Mouse (Mus musculus) MEL (cell line): ENCODE data around the gene Olfr877.

Source experiments
- BHLHE40 ChIP-seq: IDR thresholded peaks from 2 replicates; pipeline ENCODE4 v1.6.1; 2012; ENCODE audit warnings: low read depth, mild to moderate bottlenecking, inconsistent platforms, low read length, improper control_type of control experiment, borderline replicate concordance
- CTCF ChIP-seq, 3 experiments: IDR thresholded peaks in 2 of 3; conservative IDR thresholded peaks in 1 of 3; 2 replicates each; pipeline ENCODE4 v1.5.1; 2011 to 2012; ENCODE audit warnings: low read length in 3 of 3, low read depth in 2 of 3, mild to moderate bottlenecking in 2 of 3, improper control_type of control experiment in 1 of 3, inconsistent platforms in 1 of 3, mixed read lengths in 1 of 3, moderate library complexity in 1 of 3; ENCODE audit not compliant: control insufficient read depth in 1 of 3, insufficient read depth in 1 of 3, poor library complexity in 1 of 3, severe bottlenecking in 1 of 3
- ELF1 ChIP-seq: IDR thresholded peaks from 2 replicates; pipeline ENCODE4 v1.6.1; 2014; ENCODE audit warnings: low read depth, mild to moderate bottlenecking, inconsistent platforms, low read length, improper control_type of control experiment, moderate library complexity
- GABPA ChIP-seq: IDR thresholded peaks from 2 replicates; pipeline ENCODE4 v1.6.1; 2012; ENCODE audit warnings: low read depth, mild to moderate bottlenecking, inconsistent platforms, low read length, improper control_type of control experiment, moderate library complexity
- GATA1 ChIP-seq: IDR thresholded peaks from 2 replicates; pipeline ENCODE4 v1.6.1; 2011; ENCODE audit warnings: low read depth, low read length, improper control_type of control experiment
- JUND ChIP-seq: IDR thresholded peaks from 2 replicates; pipeline ENCODE4 v1.6.1; 2011; ENCODE audit warnings: low read depth, mild to moderate bottlenecking, improper control_type of control experiment, low read length
- MAX ChIP-seq: IDR thresholded peaks from 2 replicates; pipeline ENCODE4 v1.6.1; 2011; ENCODE audit warnings: low read length, improper control_type of control experiment
- POLR2A ChIP-seq, 2 experiments: IDR thresholded peaks; 2 replicates each; pipeline ENCODE4 v1.6.1; 2011 to 2012; ENCODE audit warnings: low read length in 2 of 2, mild to moderate bottlenecking in 2 of 2, control low read depth in 1 of 2, improper control_type of control experiment in 1 of 2, low read depth in 1 of 2, moderate library complexity in 1 of 2; ENCODE audit not compliant: control insufficient read depth in 1 of 2, insufficient read depth in 1 of 2, poor library complexity in 1 of 2

DNA sequence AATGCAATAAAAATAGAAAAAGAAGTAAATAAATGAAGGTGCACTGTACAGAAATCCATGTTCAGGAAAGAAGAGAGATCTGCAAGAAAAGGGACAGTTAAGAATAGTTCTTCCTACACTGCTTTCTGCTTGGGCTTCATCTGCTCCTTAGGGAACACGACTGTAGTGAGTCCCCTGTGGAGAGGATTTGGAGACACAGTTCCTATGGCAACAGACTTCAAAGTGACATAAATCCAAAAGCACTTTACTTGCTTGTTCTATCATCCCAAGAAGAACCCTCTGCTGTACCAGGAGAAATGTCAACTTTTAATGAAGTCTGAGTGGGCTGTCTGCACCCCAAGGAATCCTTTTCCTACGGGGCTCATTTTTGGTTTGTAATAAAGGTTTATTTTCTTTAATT lies 36.9 kb downstream of the Olfr877 start:
- TF ChIP-seq CTCF (IDR thresholded peaks at IDR 0.05 in 2 of 3, conservative IDR thresholded peaks at IDR 0.05 in 1 of 3; ENCODE audit: control insufficient read depth in 1 of 3, insufficient read depth in 1 of 3, low read depth in 2 of 3, low read length in 3 of 3, poor library complexity in 1 of 3, severe bottlenecking in 1 of 3) (no peak), GATA1 (no peak), ELF1 (no peak), BHLHE40 (no peak), POLR2A (IDR thresholded peaks at IDR 0.05; ENCODE audit: control insufficient read depth in 1 of 2, insufficient read depth in 1 of 2, low read depth in 1 of 2, low read length in 2 of 2, poor library complexity in 1 of 2) (no peak), GABPA (no peak), MAX (no peak), JUND (no peak)
